Mouse (Mus musculus) right cerebral cortex, adult 2 months (tissue): ENCODE measurements around the gene Iqcn.

Experiments
- DNase-seq, 2 experiments: peaks; one replicate each; pipeline ENCODE4 v3.0.0; 2021 to 2022; ENCODE audit warnings: low spot score in 2 of 2

The Iqcn gene

DNA sequence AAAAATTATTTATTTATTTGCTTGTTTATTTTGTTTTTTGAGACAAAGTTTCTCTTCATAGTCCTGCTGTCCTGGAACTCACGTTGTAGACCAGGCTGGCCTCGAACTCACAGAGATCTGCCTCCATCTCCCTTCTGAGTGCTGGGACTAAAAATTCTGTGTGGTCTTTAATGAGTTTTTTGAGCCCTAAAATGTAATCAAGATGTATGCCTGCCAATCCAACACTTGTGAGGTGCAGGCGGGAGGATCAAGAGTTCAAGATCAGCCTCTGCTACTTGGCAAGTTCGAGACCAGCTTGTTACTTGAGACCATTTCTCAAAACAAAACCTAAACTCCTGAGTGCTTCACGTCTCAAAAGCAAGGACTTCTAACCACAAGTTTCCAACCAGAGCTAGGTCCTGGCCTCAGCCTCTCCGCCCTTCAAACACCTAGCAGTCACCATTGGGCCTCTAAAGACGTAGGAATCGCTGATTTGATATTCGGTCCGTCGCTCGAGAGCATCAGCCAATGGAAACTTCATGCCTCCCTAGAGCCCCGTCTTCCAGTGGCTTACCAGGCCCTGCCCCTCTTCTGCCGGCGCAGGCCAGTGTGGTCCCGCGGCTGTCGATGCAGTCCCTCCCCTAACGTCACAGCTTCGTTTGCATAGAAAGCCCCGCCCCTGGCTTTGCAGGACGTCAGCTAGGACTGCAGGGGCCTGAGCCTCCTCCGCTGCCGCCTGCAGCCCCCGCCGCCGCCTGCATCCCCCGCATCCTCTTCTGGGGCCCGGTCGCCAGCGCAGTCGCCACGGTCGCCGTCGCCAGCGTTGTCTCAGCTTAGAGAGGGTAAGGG lies 51.0 kb downstream of the Iqcn start, which contains the start of gene Rab3a:
Gene Rab3a (plus strand): TSS at position 637 of the 828 bp plus-strand sequence.
- DNase-seq = peak; percentile 97 to 98

GRCm38 (mm10) chr8:70754871-70755660 lies 51.8 kb downstream of the Iqcn start:
- DNase-seq = peak; percentile 75 to 83

DNA sequence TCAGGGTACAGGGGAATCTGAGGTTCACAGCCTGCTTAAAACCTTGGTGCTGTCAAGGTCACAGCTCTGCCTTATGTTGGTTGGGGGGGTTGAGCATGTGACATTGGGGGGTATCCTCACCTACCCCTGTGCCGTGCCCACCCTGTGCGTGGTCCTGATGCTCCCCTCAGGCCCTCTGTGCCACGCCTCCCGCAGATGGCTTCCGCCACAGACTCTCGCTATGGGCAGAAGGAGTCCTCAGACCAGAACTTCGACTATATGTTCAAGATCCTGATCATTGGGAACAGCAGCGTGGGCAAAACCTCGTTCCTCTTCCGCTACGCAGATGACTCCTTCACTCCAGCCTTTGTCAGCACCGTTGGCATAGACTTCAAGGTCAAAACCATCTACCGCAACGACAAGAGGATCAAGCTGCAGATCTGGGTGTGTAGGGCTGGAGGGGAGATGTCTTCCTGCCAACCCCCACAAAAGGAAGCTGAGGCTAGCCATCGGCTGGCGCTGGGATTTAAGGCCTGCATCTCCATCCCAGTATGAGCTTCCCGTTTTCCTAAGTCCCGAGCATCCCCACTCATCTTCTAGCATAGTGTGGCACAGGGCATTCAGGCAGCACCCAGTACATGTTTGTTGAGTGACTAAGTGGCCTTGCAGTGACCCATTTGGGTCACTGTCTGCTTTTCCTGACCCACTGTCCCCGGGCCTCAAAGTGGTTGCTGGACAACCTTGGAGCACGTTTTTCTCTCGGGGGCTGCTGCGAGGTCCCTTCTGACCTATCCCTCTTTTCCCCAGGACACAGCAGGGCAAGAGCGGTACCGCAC lies 52.6 kb downstream of the Iqcn start:
- peak in 1 of 2 experiments; percentile 21 for DNase-seq

GRCm38 (mm10) chr8:70756476-70757040 lies 53.3 kb downstream of the Iqcn start:
- peak; percentile 1 to 3 for DNase-seq

DNA sequence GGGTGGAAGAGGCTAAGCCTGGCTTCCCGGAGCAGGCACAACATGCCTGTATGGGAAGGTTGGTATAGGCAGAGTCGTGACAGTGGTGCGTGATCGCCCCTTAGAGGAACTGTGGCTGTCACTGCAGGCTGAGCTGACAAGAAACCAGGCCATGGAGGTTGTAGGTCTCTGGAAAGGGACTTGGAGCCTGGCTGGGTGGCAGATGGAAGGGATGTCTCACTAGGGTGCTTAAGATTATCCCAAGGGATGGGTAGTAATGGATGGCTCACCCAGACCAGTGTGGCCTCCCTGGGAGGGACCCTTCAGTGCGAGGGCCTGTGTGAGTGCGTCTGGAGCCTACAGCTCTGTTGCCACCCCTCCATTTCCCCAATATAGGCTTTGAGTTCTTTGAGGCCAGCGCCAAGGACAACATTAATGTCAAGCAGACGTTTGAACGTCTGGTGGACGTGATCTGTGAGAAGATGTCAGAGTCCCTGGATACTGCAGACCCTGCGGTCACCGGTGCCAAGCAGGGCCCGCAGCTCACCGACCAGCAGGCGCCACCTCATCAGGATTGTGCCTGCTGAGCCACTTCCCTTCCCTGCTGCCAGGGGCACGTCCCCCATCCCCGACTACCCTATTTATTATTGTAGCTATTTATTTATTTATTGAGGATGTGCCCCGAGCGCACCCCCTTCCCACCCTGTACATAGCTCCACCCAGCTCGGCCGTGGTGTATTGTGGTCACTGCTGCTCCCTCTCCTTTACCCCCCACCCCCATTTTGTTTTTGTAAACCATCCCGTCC lies 54.5 kb downstream of the Iqcn start:
- DNase-seq = peak in 1 of 2 experiments; percentile 35

DNA sequence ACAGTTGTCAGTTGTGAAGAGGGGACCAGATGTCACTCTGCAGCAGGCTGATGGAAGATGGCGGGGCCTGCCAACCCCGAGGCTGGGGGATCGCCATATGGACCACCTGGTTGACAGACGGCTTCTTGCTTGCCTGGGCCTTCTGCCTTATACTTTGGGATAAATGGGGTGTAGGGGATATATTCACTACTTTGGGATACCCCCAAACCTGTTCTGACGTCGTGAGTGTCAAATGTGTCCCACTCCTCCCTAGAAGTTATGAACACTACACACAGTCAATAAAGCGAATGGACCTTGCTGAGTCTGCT lies 55.0 kb downstream of the Iqcn start:
- DNase-seq = no peak

GRCm38 (mm10) chr8:70758616-70759561 lies 55.6 kb downstream of the Iqcn start:
- no peak for DNase-seq

GRCm38 (mm10) chr8:70760350-70760749 lies 57.1 kb downstream of the Iqcn start:
- DNase-seq = no peak

DNA sequence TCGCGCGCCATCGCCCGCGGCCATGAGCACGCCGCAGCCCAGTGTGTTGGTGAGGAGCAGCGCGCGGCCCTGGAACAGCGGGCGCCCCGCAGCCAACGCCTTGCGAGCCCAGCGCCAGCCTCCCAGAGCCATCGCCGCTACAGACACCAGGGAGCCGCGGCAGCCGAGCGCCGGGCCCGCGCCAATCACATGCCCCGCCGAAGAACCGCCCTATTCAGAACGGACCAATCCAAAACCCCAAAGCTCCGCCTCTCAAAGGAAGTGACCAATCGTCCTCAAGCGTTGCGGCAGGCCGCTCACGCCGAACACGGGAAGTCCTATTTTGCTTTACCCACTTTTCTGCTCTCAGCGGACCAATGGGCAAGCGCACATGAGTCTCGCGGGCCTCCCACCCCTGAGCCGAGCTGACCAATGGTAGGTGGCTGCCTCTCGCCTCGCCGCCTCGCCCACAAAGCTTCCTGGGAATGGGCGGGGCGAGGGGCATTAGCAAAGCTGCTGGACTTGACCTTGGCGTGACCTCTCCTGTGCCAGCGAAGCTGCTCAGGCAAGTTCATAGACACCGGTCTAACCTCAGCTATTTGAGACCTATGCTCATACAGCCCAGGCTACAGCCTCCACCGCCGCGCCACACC lies 57.6 kb downstream of the Iqcn start, which contains the start of gene Mpv17l2:
Gene Mpv17l2 (minus strand): TSS at position 172 of the 632 bp plus-strand sequence.
- peak; percentile 97 for DNase-seq

DNA sequence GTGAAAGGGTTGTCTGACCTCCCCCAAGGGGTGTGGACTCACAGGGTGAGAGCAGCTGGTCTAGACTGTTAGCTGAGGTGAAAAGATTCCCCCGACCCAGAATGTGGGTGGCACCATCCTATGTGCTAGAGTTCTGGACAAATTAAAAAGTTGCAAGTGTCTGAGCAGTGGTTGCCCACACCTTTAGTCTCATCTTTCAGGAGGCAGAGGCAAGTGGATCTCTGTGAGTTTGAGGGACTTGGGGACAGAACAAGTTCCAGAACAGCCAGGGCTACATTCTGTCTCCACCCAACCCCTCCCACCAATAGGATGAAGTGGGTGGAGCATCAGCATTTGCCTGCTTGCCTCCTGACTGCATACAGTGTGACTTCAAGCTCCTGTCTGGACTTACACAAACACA lies 58.9 kb downstream of the Iqcn start:
- DNase-seq = no peak

- peak in 1 of 2 experiments; percentile 67 for DNase-seq
These were observed 60.1 kb downstream of the Iqcn start for GRCm38 (mm10) chr8:70763354-70763753.

- DNase-seq = no peak
These were observed 60.8 kb downstream of the Iqcn start for GRCm38 (mm10) chr8:70764026-70764425.

GRCm38 (mm10) chr8:70764676-70765075 lies 61.4 kb downstream of the Iqcn start:
- no peak for DNase-seq

DNA sequence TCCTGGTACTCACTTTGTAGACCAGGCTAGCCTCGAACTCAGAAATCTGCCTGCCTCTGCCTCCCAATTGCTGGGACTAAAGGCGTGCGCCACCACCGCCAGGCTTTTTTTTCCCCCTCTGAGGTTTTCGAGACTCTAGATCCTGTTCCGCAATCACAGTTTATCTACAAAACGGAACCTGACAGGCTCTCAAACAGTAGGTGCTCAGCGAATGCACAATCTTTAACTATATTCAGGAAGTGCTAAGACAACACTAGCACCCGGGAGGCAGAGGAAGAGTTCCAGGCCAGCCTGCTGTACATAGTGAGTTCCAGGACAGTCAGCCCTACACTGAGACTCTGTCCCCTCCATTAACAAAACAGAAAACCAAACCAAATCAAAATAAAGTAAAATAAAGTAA lies 62.1 kb downstream of the Iqcn start:
- no peak for DNase-seq

DNA sequence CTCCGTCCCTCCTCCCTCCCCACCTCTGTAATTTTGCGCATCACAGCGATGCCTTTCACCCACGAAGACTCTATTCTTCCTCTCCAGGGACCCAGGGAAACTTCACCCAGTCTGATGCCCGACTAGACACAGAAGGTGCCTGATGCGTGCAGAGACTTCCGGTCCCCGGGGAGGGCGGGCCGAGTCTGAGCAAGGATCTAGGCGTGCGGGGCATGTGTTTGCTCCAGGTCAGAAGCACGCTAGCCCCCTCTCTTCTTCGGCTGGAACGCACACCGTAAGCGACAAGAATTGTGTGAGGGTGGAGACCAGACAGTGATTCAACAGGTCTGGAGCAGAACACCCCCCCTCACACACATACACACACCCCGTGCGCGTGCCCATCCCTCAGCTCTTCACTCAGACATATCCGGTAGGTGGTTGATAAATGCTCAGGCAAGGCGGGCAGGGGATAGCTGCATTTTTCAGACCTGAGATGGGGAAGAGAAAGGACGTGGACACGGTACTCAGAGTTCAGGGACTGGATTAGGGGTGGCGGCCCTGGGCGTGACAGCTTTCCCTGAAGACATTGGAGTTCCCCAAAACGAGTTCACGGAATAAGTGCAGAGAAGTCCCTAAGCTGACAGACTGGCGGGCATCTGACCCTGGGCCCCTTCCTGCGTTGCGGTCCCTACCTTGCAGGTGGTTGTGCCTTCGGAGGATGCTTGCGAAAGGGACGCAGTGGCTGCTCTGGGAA lies 62.7 kb downstream of the Iqcn start:
- no peak for DNase-seq

DNA sequence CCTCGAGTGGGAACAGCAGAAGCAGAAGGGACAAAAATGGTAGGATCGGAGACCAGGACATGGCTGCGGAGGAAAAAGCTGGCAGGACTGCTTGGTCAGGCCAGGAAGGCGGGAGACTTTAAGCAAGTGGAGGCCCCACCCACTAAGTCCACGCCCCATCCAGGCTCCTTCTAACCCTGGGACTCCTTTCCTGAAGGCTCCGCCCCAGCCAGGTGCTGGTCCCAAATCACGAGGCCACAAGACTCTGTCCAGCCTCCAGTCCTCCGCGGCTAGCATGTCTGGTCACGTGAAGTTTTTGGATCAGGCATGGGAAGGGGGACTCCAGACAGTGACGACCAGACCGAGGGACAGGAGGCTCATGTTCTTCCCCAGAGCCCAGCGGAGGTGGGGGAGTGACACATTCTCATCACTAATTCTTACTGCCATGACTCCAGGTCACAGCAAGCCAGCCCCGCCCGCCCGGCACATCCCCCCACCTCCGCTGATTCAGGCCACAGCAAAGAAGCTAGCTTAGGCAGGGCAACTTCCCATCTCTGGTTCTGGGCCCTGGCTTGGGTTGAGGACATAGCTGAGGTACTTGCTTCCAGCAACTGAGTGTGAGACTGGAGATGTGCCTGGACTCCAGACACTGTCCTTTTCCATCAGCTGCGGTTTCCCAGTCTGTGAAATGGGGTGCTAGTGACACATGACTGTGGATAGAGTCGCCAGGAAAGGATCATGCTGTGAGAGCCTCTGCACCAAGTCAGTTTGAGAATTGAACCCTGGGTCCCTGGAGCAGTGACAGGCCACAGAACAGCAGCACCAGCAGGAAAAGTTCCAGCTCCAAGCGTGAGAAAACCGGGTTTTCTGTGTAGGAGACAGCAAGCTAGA lies 63.5 kb downstream of the Iqcn start:
- no peak for DNase-seq
